Mouse (Mus musculus) heart, postnatal 14 days (tissue): ENCODE measurements around the gene Tiprl. TPM values are rescaled to one million over a fixed set of nuclear protein-coding genes. Genes with fewer than 3 reads are reported as not detected.

Source experiments
- DNase-seq, 2 experiments: peaks; one replicate each; pipeline ENCODE4 v3.0.0; 2021 to 2022
- intact Hi-C: fragments of 180-260 bp; cut with DNase I; formaldehyde crosslinking; loops from one replicate; pipeline ENCODE4 v1.15.1; 2025
- long read RNA-seq, 2 experiments: library from polyadenylated mRNA; stranded (forward); transcript quantifications; one replicate each; pipeline ENCODE4 v2.0.0; 2021
- total RNA-seq, 2 experiments: library from RNA; stranded (reverse); gene quantifications; 2 replicates each; pipeline ENCODE4 v1.2.3; 2021

Gene Tiprl
- total RNA-seq: 10 to 100 TPM; 37.1 to 37.8 TPM
- long read RNA-seq, experiment 1, full-length matches to known transcripts: 90 of 94 reads
- long read RNA-seq, experiment 1, partial matches to known transcripts: 0 of 94 reads
- long read RNA-seq, experiment 1, other reads (novel, unspliced or antisense): 4 of 94 reads
- long read RNA-seq, experiment 2, full-length matches to known transcripts: 50 of 54 reads
- long read RNA-seq, experiment 2, partial matches to known transcripts: 1 of 54 reads
- long read RNA-seq, experiment 2, other reads (novel, unspliced or antisense): 3 of 54 reads

- DNase-seq: peak; percentile 97 to 98
- intact Hi-C loops: loop anchor here (5.0 to 10.0 kb wide), 4 partner anchors 39 to 932 kb away; partner anchors contain the start of genes Blzf1, Dcaf6, Mpc2 and Nme7
Observed at GRCm38 (mm10) chr1:165236321-165237298, at the start of gene Tiprl. TSS of gene Tiprl (minus strand) at chr1:165236996.

- intact Hi-C loops: no loop called here
- no peak for DNase-seq
Observed at GRCm38 (mm10) chr1:165284096-165284495, 47.3 kb upstream of the Tiprl start.

GRCm38 (mm10) chr1:165282967-165283345, 46.2 kb upstream of the Tiprl start:
- DNase-seq: no peak
- intact Hi-C loops: no loop called here

GRCm38 (mm10) chr1:165282222-165282966, 45.6 kb upstream of the Tiprl start:
- intact Hi-C loops: no loop called here
- peak in 1 of 2 experiments; percentile 14 for DNase-seq

- peak; percentile 80 to 85 for DNase-seq
- intact Hi-C loops: no loop called here
Observed at GRCm38 (mm10) chr1:165281351-165282221, 44.8 kb upstream of the Tiprl start.

GRCm38 (mm10) chr1:165280741-165281140, 43.9 kb upstream of the Tiprl start:
- intact Hi-C loops: no loop called here
- DNase-seq: no peak

- intact Hi-C loops: no loop called here
- DNase-seq: no peak
Observed at GRCm38 (mm10) chr1:165274946-165275345, 38.1 kb upstream of the Tiprl start.

- peak; percentile 64 to 84 for DNase-seq
- intact Hi-C loops: loop anchor here (1.0 kb wide), 1 partner anchor 68 kb away; no protein-coding TSS in a partner anchor
Observed at GRCm38 (mm10) chr1:165252027-165252671, 15.4 kb upstream of the Tiprl start.

- intact Hi-C loops: no loop called here
Observed at GRCm38 (mm10) chr1:165250546-165250945, 13.8 kb upstream of the Tiprl start.

GRCm38 (mm10) chr1:165248842-165249241, 12.0 kb upstream of the Tiprl start:
- DNase-seq: no peak
- intact Hi-C loops: no loop called here

More at GRCm38 (mm10) chr1:165250546-165250945, 13.8 kb upstream of the Tiprl start:
- no peak for DNase-seq

GRCm38 (mm10) chr1:165247788-165248187, 11.0 kb upstream of the Tiprl start:
- intact Hi-C loops: no loop called here
- no peak for DNase-seq

GRCm38 (mm10) chr1:165247085-165247484, 10.3 kb upstream of the Tiprl start:
- DNase-seq: peak; percentile 20 to 31

GRCm38 (mm10) chr1:165246587-165246986, 9.8 kb upstream of the Tiprl start:
- intact Hi-C loops: no loop called here
- no peak for DNase-seq

More at GRCm38 (mm10) chr1:165247085-165247484, 10.3 kb upstream of the Tiprl start:
- intact Hi-C loops: no loop called here

GRCm38 (mm10) chr1:165235846-165236245, 950 bp downstream of the Tiprl start:
- no peak for DNase-seq
- intact Hi-C loops: loop anchor here (5.0 to 10.0 kb wide), 4 partner anchors 39 to 931 kb away; partner anchors contain the start of genes Blzf1, Dcaf6, Mpc2 and Nme7

GRCm38 (mm10) chr1:165233806-165234205, 3.0 kb downstream of the Tiprl start:
- DNase-seq: no peak
- intact Hi-C loops: loop anchor here (10.0 kb wide), 2 partner anchors 231 to 929 kb away; partner anchors contain the start of genes Blzf1, Dcaf6, Mpc2 and Nme7

GRCm38 (mm10) chr1:165230691-165231090, 6.1 kb downstream of the Tiprl start:
- DNase-seq: no peak
- intact Hi-C loops: loop anchor here (10.0 kb wide), 2 partner anchors 234 to 926 kb away; partner anchors contain the start of genes Blzf1, Dcaf6, Mpc2 and Nme7

GRCm38 (mm10) chr1:165229577-165229976, 7.2 kb downstream of the Tiprl start:
- DNase-seq: no peak
- intact Hi-C loops: no loop called here

- intact Hi-C loops: no loop called here
Observed at GRCm38 (mm10) chr1:165217023-165217589, 19.7 kb downstream of the Tiprl start.

More at GRCm38 (mm10) chr1:165217023-165217589, 19.7 kb downstream of the Tiprl start:
- DNase-seq: no peak
